Mouse (Mus musculus): ENCODE results near the gene Ska2.

The Ska2 gene

GRCm38 (mm10) chr11:87108755-87109518 lies at the start of gene Ska2:
Gene Ska2 (plus strand): TSS chr11:87109234.
- ChIA-PET POLR2A (interaction anchor here (0.5 to 4.2 kb wide), 117 partner anchors 8 to 1874 kb away, joined by 3 to 104 read pairs (median 5); partner anchors contain the start of genes Gdpd1 (in 4 of the 4), Smg8 (in 4 of the 4), Trim37 (in 4 of the 4) and Cltc (in 3 of the 4)), CTCF (interaction anchor here in 2 of 4 experiments (0.5 to 1.0 kb wide), 5 partner anchors 23 to 586 kb away, joined by 3 read pairs; partner anchors contain the start of gene Smg8 (in 2 of the 2))

GRCm38 (mm10) chr11:87060410-87060809 lies 48.6 kb upstream of the Ska2 start:
- ChIA-PET CTCF (no interaction called here), POLR2A (no interaction called here)

- CTCF ChIA-PET: no interaction called here
- POLR2A ChIA-PET: interaction anchor here in 1 of 4 experiments (1.3 kb wide), 1 partner anchor 11 kb away, joined by 3 read pairs; no protein-coding TSS in a partner anchor
Observed at GRCm38 (mm10) chr11:87062087-87062486, 46.9 kb upstream of the Ska2 start.

GRCm38 (mm10) chr11:87073343-87073865 lies 35.6 kb upstream of the Ska2 start:
- ChIA-PET CTCF (interaction anchor here in 3 of 4 experiments (0.5 to 3.1 kb wide), 15 partner anchors 8 to 611 kb away, joined by 3 to 16 read pairs (median 3); partner anchors contain the start of genes Prr11 (in 1 of the 3), Ska2 (in 1 of the 3) and Smg8 (in 1 of the 3)), POLR2A (interaction anchor here (0.7 to 5.6 kb wide), 26 partner anchors 9 to 529 kb away, joined by 3 to 38 read pairs (median 5); partner anchors contain the start of genes Ska2 (in 4 of the 4), Prr11 (in 3 of the 4), Smg8 (in 3 of the 4) and Cltc (in 1 of the 4))

GRCm38 (mm10) chr11:87073866-87074440 lies 35.1 kb upstream of the Ska2 start, which contains the start of gene Gdpd1:
Gene Gdpd1 (minus strand): TSS chr11:87074062.
- ChIA-PET POLR2A (interaction anchor here (1.0 to 5.6 kb wide), 21 partner anchors 9 to 530 kb away, joined by 3 to 38 read pairs (median 5); partner anchors contain the start of genes Ska2 (in 4 of the 4), Prr11 (in 3 of the 4), Smg8 (in 3 of the 4) and Cltc (in 1 of the 4)), CTCF (interaction anchor here in 2 of 4 experiments (0.6 to 3.1 kb wide), 8 partner anchors 8 to 611 kb away, joined by 3 to 16 read pairs (median 4); no protein-coding TSS in a partner anchor)

- POLR2A ChIA-PET: interaction anchor here in 2 of 4 experiments (1.0 to 4.2 kb wide), 2 partner anchors 9 to 10 kb away, joined by 3 to 38 read pairs; partner anchors contain the start of gene Gdpd1 (in 1 of the 2)
- CTCF ChIA-PET: interaction anchor here in 1 of 4 experiments (2.0 kb wide), 1 partner anchor 10 kb away, joined by 5 read pairs; the partner anchor contains the start of gene Gdpd1
Observed at GRCm38 (mm10) chr11:87083712-87084111, 25.3 kb upstream of the Ska2 start.

GRCm38 (mm10) chr11:87085461-87085860 lies 23.6 kb upstream of the Ska2 start:
- CTCF ChIA-PET: interaction anchor here in 2 of 4 experiments (1.1 to 2.0 kb wide), 3 partner anchors 12 kb away, joined by 3 to 5 read pairs (median 3); partner anchors contain the start of gene Gdpd1 (in 1 of the 2)
- POLR2A ChIA-PET: interaction anchor here in 3 of 4 experiments (0.8 to 9.9 kb wide), 12 partner anchors 9 to 358 kb away, joined by 3 to 104 read pairs (median 15); partner anchors contain the start of genes Gdpd1 (in 2 of the 3), Prr11 (in 2 of the 3), Ska2 (in 2 of the 3) and Trim37 (in 2 of the 3)

GRCm38 (mm10) chr11:87086290-87086984 lies 22.6 kb upstream of the Ska2 start, which contains the start of gene Smg8:
Gene Smg8 (minus strand): TSS chr11:87086774.
- ChIA-PET CTCF (interaction anchor here (0.6 to 1.4 kb wide), 6 partner anchors 11 to 314 kb away, joined by 3 to 6 read pairs (median 3); partner anchors contain the start of genes Ska2 (in 2 of the 4) and Prr11 (in 1 of the 4)), POLR2A (interaction anchor here (0.5 to 9.9 kb wide), 49 partner anchors 8 to 542 kb away, joined by 3 to 104 read pairs (median 4); partner anchors contain the start of genes Prr11 (in 4 of the 4), Ska2 (in 4 of the 4), Gdpd1 (in 3 of the 4) and Trim37 (in 2 of the 4))

GRCm38 (mm10) chr11:87087142-87087541 lies 21.9 kb upstream of the Ska2 start:
- ChIA-PET POLR2A (interaction anchor here (0.6 to 9.9 kb wide), 41 partner anchors 9 to 543 kb away, joined by 3 to 104 read pairs (median 5); partner anchors contain the start of genes Prr11 (in 4 of the 4), Ska2 (in 4 of the 4), Gdpd1 (in 3 of the 4) and Trim37 (in 2 of the 4)), CTCF (interaction anchor here in 2 of 4 experiments (0.6 to 1.4 kb wide), 4 partner anchors 14 to 313 kb away, joined by 3 to 5 read pairs (median 3); partner anchors contain the start of genes Prr11 (in 1 of the 2) and Ska2 (in 1 of the 2))

- ChIA-PET POLR2A (interaction anchor here (0.5 to 4.2 kb wide), 97 partner anchors 9 to 1873 kb away, joined by 3 to 104 read pairs (median 5); partner anchors contain the start of genes Gdpd1 (in 4 of the 4), Smg8 (in 4 of the 4), Trim37 (in 4 of the 4) and Cltc (in 3 of the 4)), CTCF (interaction anchor here in 2 of 4 experiments (0.5 to 1.0 kb wide), 5 partner anchors 22 to 586 kb away, joined by 3 read pairs; partner anchors contain the start of gene Smg8 (in 1 of the 2))
Observed at GRCm38 (mm10) chr11:87108409-87108754, 652 bp upstream of the Ska2 start, which contains the start of gene Prr11. Gene Prr11 (minus strand): TSS chr11:87108708.

- ChIA-PET CTCF (interaction anchor here in 1 of 4 experiments (0.7 kb wide), 1 partner anchor 23 kb away, joined by 3 read pairs; the partner anchor contains the start of gene Smg8), POLR2A (interaction anchor here (0.6 to 4.2 kb wide), 101 partner anchors 8 to 1874 kb away, joined by 3 to 104 read pairs (median 5); partner anchors contain the start of genes Gdpd1 (in 4 of the 4), Smg8 (in 4 of the 4), Trim37 (in 4 of the 4) and Rad51c (in 3 of the 4))
Observed at GRCm38 (mm10) chr11:87109519-87110171, 611 bp downstream of the Ska2 start.

GRCm38 (mm10) chr11:87110172-87110909 lies 1.3 kb downstream of the Ska2 start:
- POLR2A ChIA-PET: interaction anchor here (0.6 to 4.2 kb wide), 38 partner anchors 8 to 482 kb away, joined by 3 to 104 read pairs (median 9); partner anchors contain the start of genes Trim37 (in 4 of the 4), Gdpd1 (in 2 of the 4), Rad51c (in 2 of the 4) and Smg8 (in 2 of the 4)
- CTCF ChIA-PET: no interaction called here

- ChIA-PET CTCF (no interaction called here), POLR2A (interaction anchor here in 1 of 4 experiments (1.0 kb wide), 1 partner anchor 13 kb away, joined by 7 read pairs; the partner anchor contains the start of genes Prr11 and Ska2)
Observed at GRCm38 (mm10) chr11:87121864-87122263, 12.8 kb downstream of the Ska2 start.

GRCm38 (mm10) chr11:87125562-87125961 lies 16.5 kb downstream of the Ska2 start:
- POLR2A ChIA-PET: interaction anchor here (0.7 to 5.0 kb wide), 21 partner anchors 9 to 581 kb away, joined by 3 to 81 read pairs (median 6); partner anchors contain the start of genes Prr11 (in 3 of the 4), Ska2 (in 3 of the 4), Rps6kb1 (in 1 of the 4) and Smg8 (in 1 of the 4)
- CTCF ChIA-PET: no interaction called here

GRCm38 (mm10) chr11:87126281-87126823 lies 17.3 kb downstream of the Ska2 start:
- POLR2A ChIA-PET: interaction anchor here (0.5 to 5.0 kb wide), 54 partner anchors 9 to 961 kb away, joined by 3 to 81 read pairs (median 4); partner anchors contain the start of genes Prr11 (in 4 of the 4), Ska2 (in 4 of the 4), Smg8 (in 2 of the 4) and Rad51c (in 1 of the 4)

More at GRCm38 (mm10) chr11:87126281-87126823, 17.3 kb downstream of the Ska2 start:
- CTCF ChIA-PET: interaction anchor here in 2 of 4 experiments (0.5 to 0.6 kb wide), 2 partner anchors 11 to 97 kb away, joined by 3 to 4 read pairs; no protein-coding TSS in a partner anchor

Measured in embryonic stem cell, embryonic (primary cell).